In the genomic region with DNA sequence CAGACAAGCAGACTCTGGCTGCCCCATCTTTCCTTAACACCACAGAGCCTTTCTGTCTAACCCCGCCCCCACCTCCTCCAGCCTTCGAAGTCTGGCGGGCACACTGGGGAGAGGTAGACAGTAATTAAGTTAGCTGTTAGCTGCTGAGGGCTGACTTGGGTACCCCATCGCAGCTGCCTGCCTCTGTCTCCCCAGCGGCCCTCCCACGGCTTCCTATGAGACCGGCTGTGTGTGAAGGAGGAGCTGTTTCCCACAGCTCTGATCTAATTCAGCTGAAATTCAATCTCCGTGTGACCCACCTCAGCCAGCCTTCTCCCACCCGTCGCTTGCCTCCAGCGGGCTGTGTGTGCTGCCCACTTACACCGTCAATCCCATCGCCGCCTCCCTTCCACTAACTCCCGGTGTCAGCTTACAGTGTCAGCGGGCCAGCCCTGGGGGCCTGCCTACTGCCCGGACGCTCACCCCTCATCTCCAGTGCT, we compare ENCODE assay signal across 8 mouse cellular contexts.
DNase-seq lines count a peak whose midpoint lies in the region; ATAC-seq lines count a peak whose summit lies in the region.

No protein-coding gene starts in this region.

- no peaks in the 10 kb centered on the region for H3K9me3 ChIP-seq in intestine, embryonic 14.5 days (ENCODE audit: control insufficient read depth, low read length)
- H3K9me3 ChIP-seq in liver, embryonic 15.5 days (replicated peaks), result no peaks in the 10 kb centered on the region
- no peaks in the 10 kb centered on the region for H3K9me3 ChIP-seq in neural tube, embryonic 15.5 days (replicated peaks)

- H3K4me3 ChIP-seq in intestine, embryonic 14.5 days (ENCODE audit: low read depth, low read length), result peak overlapping the region; percentile 24
- H3K4me3 ChIP-seq in liver, embryonic 15.5 days (replicated peaks), result peak overlapping the region; percentile 7; the same call in 1 of the 2 replicates
- H3K4me3 ChIP-seq in neural tube, embryonic 15.5 days (replicated peaks), result peak overlapping the region; percentile 32

- ATAC-seq in intestine, embryonic 14.5 days (replicated peaks; ENCODE audit: low FRiP score, low TSS enrichment, low read depth), result peak; percentile 74
- 0 out of 2 replicates have a peak, but pooled peaks have one; percentile 11 for ATAC-seq in liver, embryonic 15.5 days (ENCODE audit: insufficient read depth)
- ATAC-seq in neural tube, embryonic 15.5 days (ENCODE audit: low FRiP score), result peak; percentile 66
- ATAC-seq in erythroid progenitor cell, adult 5-6 weeks (replicated peaks; ENCODE audit: low FRiP score, poor library complexity, severe bottlenecking), result no peak

- H3K9ac ChIP-seq in intestine, embryonic 14.5 days (ENCODE audit: low read length), result peak overlapping the region; percentile 20; the same call in 1 of the 2 replicates
- no peak overlapping the region for H3K9ac ChIP-seq in liver, embryonic 15.5 days
- H3K9ac ChIP-seq in neural tube, embryonic 15.5 days (replicated peaks), result peak overlapping the region; percentile 29

- peak overlapping the region; percentile 64 for H3K4me2 ChIP-seq in intestine, embryonic 14.5 days (ENCODE audit: low read length)
- H3K4me2 ChIP-seq in liver, embryonic 15.5 days, result peak overlapping the region; percentile 52
- H3K4me2 ChIP-seq in neural tube, embryonic 15.5 days, result peak overlapping the region; percentile 61

- H3K27ac ChIP-seq in intestine, embryonic 14.5 days (ENCODE audit: low read depth), result 0 out of 2 replicates have a peak overlapping the region, but pooled peaks have one; percentile 38
- H3K27ac ChIP-seq in liver, embryonic 15.5 days (replicated peaks), result no peak overlapping the region
- peak overlapping the region; percentile 63 for H3K27ac ChIP-seq in neural tube, embryonic 15.5 days (replicated peaks)

- H3K36me3 ChIP-seq in intestine, embryonic 14.5 days (ENCODE audit: control insufficient read depth, insufficient read depth, low read length), result no peaks in the 10 kb centered on the region
- H3K36me3 ChIP-seq in liver, embryonic 15.5 days (replicated peaks), result no peaks in the 10 kb centered on the region
- no peaks in the 10 kb centered on the region for H3K36me3 ChIP-seq in neural tube, embryonic 15.5 days

- H3K27me3 ChIP-seq in intestine, embryonic 14.5 days (replicated peaks; ENCODE audit: control insufficient read depth, insufficient read depth, low read length), result no peaks in the 10 kb centered on the region
- H3K27me3 ChIP-seq in liver, embryonic 15.5 days, result peaks cover 35% of the 10 kb centered on the region
- H3K27me3 ChIP-seq in neural tube, embryonic 15.5 days (replicated peaks), result peaks cover 3% of the 10 kb centered on the region; the same call in 1 of the 2 replicates

- peak; percentile 31 to 38 for DNase-seq in heart, adult 18-20 months
- no peak for DNase-seq in heart, adult 8-10 months (ENCODE audit: low spot score)
- DNase-seq in embryo, embryonic 10 days (ENCODE audit: low spot score), result peak; percentile 95
- DNase-seq in gastrocnemius, postnatal 25 days, result peak; percentile 68
- DNase-seq in intestine, embryonic 14.5 days (ENCODE audit: low spot score), result peak; percentile 79

- H3K4me1 ChIP-seq in intestine, embryonic 14.5 days (replicated peaks; ENCODE audit: control insufficient read depth, insufficient read depth, low read length), result peaks cover 22% of the 10 kb centered on the region
- H3K4me1 ChIP-seq in liver, embryonic 15.5 days (replicated peaks), result peaks cover 34% of the 10 kb centered on the region
- peaks cover 25% of the 10 kb centered on the region for H3K4me1 ChIP-seq in neural tube, embryonic 15.5 days

- WGBS in intestine, embryonic 14.5 days, result 1% methylated on average over 18 of the region's 18 CpGs
- 5% methylated on average over 18 of the region's 18 CpGs for WGBS in liver, embryonic 15.5 days (ENCODE audit: insufficient replicate concordance)
- under 1% methylated on average over 18 of the region's 18 CpGs for WGBS in neural tube, embryonic 15.5 days
